Mouse (Mus musculus) embryonic facial prominence, embryonic 13.5 days (tissue): Measurements from ENCODE around the gene Gfer. TPM values are rescaled to one million over a fixed set of nuclear protein-coding genes. Genes with fewer than 3 reads are reported as not detected.
"Not testable (repeated sequence)": the region's sequence is repeated elsewhere in the genome, so short reads cannot be mapped to it uniquely, and the experiment has no call there.

ENCODE experiments used
- ATAC-seq: fragments of 200-750 bp; cut with Nextera tagmentation; 2 replicates; pipeline ENCODE4 v1.8.0; 2017; ENCODE audit warnings: low read depth; ENCODE audit not compliant: insufficient number of reproducible peaks, insufficient read depth, low FRiP score, low TSS enrichment
- H3K27ac ChIP-seq: fragments of 300-500 bp; sonication (generic); 2 replicates; pipeline ENCODE4 v1.5.1; 2015; ENCODE audit warnings: moderate library complexity, mild to moderate bottlenecking, inconsistent platforms
- H3K27me3 ChIP-seq: fragments of 300-500 bp; sonication (generic); 2 replicates; pipeline ENCODE4 v1.6.1; 2015; ENCODE audit warnings: mild to moderate bottlenecking, inconsistent platforms
- H3K36me3 ChIP-seq: fragments of 300-500 bp; sonication (generic); 2 replicates; pipeline ENCODE4 v1.6.1; 2015; ENCODE audit warnings: mild to moderate bottlenecking, inconsistent platforms
- H3K4me1 ChIP-seq: fragments of 300-500 bp; sonication (generic); 2 replicates; pipeline ENCODE4 v1.6.1; 2015; ENCODE audit warnings: inconsistent platforms
- H3K4me2 ChIP-seq: fragments of 300-500 bp; sonication (generic); 2 replicates; pipeline ENCODE4 v1.6.1; 2015; ENCODE audit warnings: moderate library complexity, mild to moderate bottlenecking, inconsistent platforms
- H3K4me3 ChIP-seq: fragments of 300-500 bp; sonication (generic); 2 replicates; pipeline ENCODE4 v1.5.1; 2015; ENCODE audit warnings: mild to moderate bottlenecking, inconsistent platforms
- H3K9ac ChIP-seq: fragments of 300-500 bp; sonication (generic); 2 replicates; pipeline ENCODE4 v1.6.1; 2015; ENCODE audit warnings: mild to moderate bottlenecking, inconsistent platforms
- H3K9me3 ChIP-seq: fragments of 300-500 bp; sonication (generic); 2 replicates; pipeline ENCODE4 v1.6.1; 2016; ENCODE audit warnings: inconsistent platforms
- WGBS: fragments of 180-500 bp; shearing (Covaris S2); methylation state at CpG from one replicate; pipeline ENCODE4 v1.1.7; 2015; ENCODE audit warnings: mixed read lengths; 5-methylcytosine and 5-hydroxymethylcytosine counted together
- polyA plus RNA-seq: library from polyadenylated mRNA; unstranded; fragments of >200 nt; fragmentation: Nextera tagmentation; extraction: Ambion mirVana; gene quantifications from 2 replicates; pipeline ENCODE4 v1.2.1, GENCODE M21; 2015

The Gfer gene
- polyA plus RNA-seq, 1 experiment from 2014 or later, result 43.8 TPM

GRCm38 (mm10) chr17:24721383-24721955 lies 25.5 kb upstream of the Gfer start:
- H3K9me3 ChIP-seq, H3K27me3 ChIP-seq, ATAC-seq, H3K27ac ChIP-seq: not testable (repeated sequence)
- peak overlapping the region; percentile 89 for H3K4me2 ChIP-seq
- 66% methylated on average over 7 of the region's 7 CpGs for WGBS
- H3K36me3 ChIP-seq, result peaks cover 37% of the 10 kb centered on the region
- H3K4me1 ChIP-seq, result peaks cover 32% of the 10 kb centered on the region
- H3K9ac ChIP-seq, result peak overlapping the region; percentile 73
- peak overlapping the region; percentile 91 for H3K4me3 ChIP-seq

- peaks cover 32% of the 10 kb centered on the region for H3K4me1 ChIP-seq
- WGBS, result 1% methylated on average over 11 of the region's 11 CpGs
- not testable (repeated sequence) for ATAC-seq, H3K27me3 ChIP-seq, H3K9me3 ChIP-seq
- H3K4me2 ChIP-seq, result peak overlapping the region; percentile 89
- H3K27ac ChIP-seq, result peak overlapping the region; percentile 83; the same call in 1 of the 2 replicates
- H3K36me3 ChIP-seq, result peaks cover 44% of the 10 kb centered on the region
- peak overlapping the region; percentile 97 for H3K9ac ChIP-seq
- H3K4me3 ChIP-seq, result peak overlapping the region; percentile 91
Observed at GRCm38 (mm10) chr17:24720616-24721015, 24.7 kb upstream of the Gfer start.

- Histone ChIP-seq H3K36me3 (peaks cover 49% of the 10 kb centered on the region), H3K4me3 (peak overlapping the region; percentile 91)
- WGBS, result under 1% methylated on average over 61 of the region's 61 CpGs
Observed at GRCm38 (mm10) chr17:24719494-24720222, 23.7 kb upstream of the Gfer start.

GRCm38 (mm10) chr17:24718938-24719337 lies 23.0 kb upstream of the Gfer start:
- H3K4me3 ChIP-seq, result peak overlapping the region; percentile 91
- H3K27ac ChIP-seq, result not testable (repeated sequence)
- WGBS, result 68% methylated on average over 5 of the region's 5 CpGs

More at GRCm38 (mm10) chr17:24719494-24720222, 23.7 kb upstream of the Gfer start:
- Histone ChIP-seq H3K4me1 (peaks cover 32% of the 10 kb centered on the region), H3K27ac (peak overlapping the region; percentile 83), H3K9me3 (no peaks in the 10 kb centered on the region), H3K4me2 (peak overlapping the region; percentile 89), H3K9ac (peak overlapping the region; percentile 97), H3K27me3 (no peaks in the 10 kb centered on the region)
- ATAC-seq, result peak; percentile 97

GRCm38 (mm10) chr17:24717943-24718342 lies 22.0 kb upstream of the Gfer start, which contains the start of the genes Rnf151 and Rps2:
Gene Rnf151, minus strand, starts transcription at chr17:24718063.
Gene Rps2, plus strand, starts transcription at chr17:24718116.
- Histone ChIP-seq H3K27me3 (no peaks in the 10 kb centered on the region), H3K4me1 (peaks cover 25% of the 10 kb centered on the region), H3K36me3 (peaks cover 49% of the 10 kb centered on the region), H3K4me3 (peak within 1 kb of the TSS; percentile 91), H3K4me2 (peak within 1 kb of the TSS; percentile 89), H3K9ac (peak within 1 kb of the TSS; percentile 97), H3K9me3 (no peaks in the 10 kb centered on the region), H3K27ac (no peak within 1 kb of the TSS)
- WGBS, result 84% methylated on average over 4 of the region's 4 CpGs
- no peak for ATAC-seq

More at GRCm38 (mm10) chr17:24718938-24719337, 23.0 kb upstream of the Gfer start:
- Histone ChIP-seq H3K36me3 (peaks cover 49% of the 10 kb centered on the region), H3K4me1 (peaks cover 32% of the 10 kb centered on the region), H3K9ac (peak overlapping the region; percentile 97), H3K4me2 (peak overlapping the region; percentile 89)
- H3K27me3 ChIP-seq, H3K9me3 ChIP-seq, ATAC-seq: not testable (repeated sequence)

- H3K4me1 ChIP-seq, result peaks cover 8% of the 10 kb centered on the region
- WGBS, result 94% methylated on average over 15 of the region's 15 CpGs
- no peaks in the 10 kb centered on the region for H3K27me3 ChIP-seq
- H3K9ac ChIP-seq, result no peak overlapping the region
- peaks cover 35% of the 10 kb centered on the region for H3K36me3 ChIP-seq
- H3K4me2 ChIP-seq, result no peak overlapping the region
- no peak for ATAC-seq
- H3K4me3 ChIP-seq, result no peak overlapping the region
- H3K27ac ChIP-seq, result no peak overlapping the region
- H3K9me3 ChIP-seq, result no peaks in the 10 kb centered on the region
Observed at GRCm38 (mm10) chr17:24716166-24716682, 20.3 kb upstream of the Gfer start.

- Histone ChIP-seq H3K9ac (no peak overlapping the region), H3K4me1 (peaks cover 6% of the 10 kb centered on the region), H3K36me3 (peaks cover 33% of the 10 kb centered on the region), H3K9me3 (no peaks in the 10 kb centered on the region), H3K27me3 (no peaks in the 10 kb centered on the region), H3K4me2 (no peak overlapping the region), H3K27ac (no peak overlapping the region), H3K4me3 (no peak overlapping the region)
- no peak for ATAC-seq
- 77% methylated on average over 6 of the region's 6 CpGs for WGBS
Observed at GRCm38 (mm10) chr17:24715556-24715955, 19.6 kb upstream of the Gfer start.

- 34% methylated on average over 2 of the region's 2 CpGs for WGBS
- no peak overlapping the region for H3K9ac ChIP-seq
- no peak for ATAC-seq
- H3K4me1 ChIP-seq, result peaks cover 21% of the 10 kb centered on the region
- H3K27ac ChIP-seq, result no peak overlapping the region
- H3K9me3 ChIP-seq, result no peaks in the 10 kb centered on the region
- H3K27me3 ChIP-seq, result no peaks in the 10 kb centered on the region
- H3K4me3 ChIP-seq, result no peak overlapping the region
- H3K4me2 ChIP-seq, result no peak overlapping the region
- peaks cover 19% of the 10 kb centered on the region for H3K36me3 ChIP-seq
Observed at GRCm38 (mm10) chr17:24708646-24709045, 12.7 kb upstream of the Gfer start.

- WGBS, result 4% methylated on average over 24 of the region's 24 CpGs
- H3K9me3 ChIP-seq, result no peaks in the 10 kb centered on the region
- H3K9ac ChIP-seq, result peak overlapping the region; percentile 81
- peak overlapping the region; percentile 78 for H3K27ac ChIP-seq
- peaks cover 22% of the 10 kb centered on the region for H3K36me3 ChIP-seq
- peak overlapping the region; percentile 76 for H3K4me3 ChIP-seq
- no peak for ATAC-seq
- no peaks in the 10 kb centered on the region for H3K27me3 ChIP-seq
- peak overlapping the region; percentile 78 for H3K4me2 ChIP-seq
- peaks cover 21% of the 10 kb centered on the region for H3K4me1 ChIP-seq
Observed at GRCm38 (mm10) chr17:24707801-24708425, 12.0 kb upstream of the Gfer start.

GRCm38 (mm10) chr17:24706982-24707800 lies 11.2 kb upstream of the Gfer start, which contains the start of gene Tbl3:
Gene Tbl3, minus strand, starts transcription at chr17:24707660.
- WGBS, result 3% methylated on average over 32 of the region's 32 CpGs

More at GRCm38 (mm10) chr17:24706982-24707800, 11.2 kb upstream of the Gfer start, which contains the start of gene Tbl3:
- peaks cover 21% of the 10 kb centered on the region for H3K4me1 ChIP-seq
- peak; percentile 80 for ATAC-seq
- H3K36me3 ChIP-seq, result peaks cover 30% of the 10 kb centered on the region
- H3K9ac ChIP-seq, result peak within 1 kb of the TSS; percentile 81
- H3K4me3 ChIP-seq, result peak within 1 kb of the TSS; percentile 76
- no peaks in the 10 kb centered on the region for H3K9me3 ChIP-seq
- no peaks in the 10 kb centered on the region for H3K27me3 ChIP-seq
- H3K4me2 ChIP-seq, result peak within 1 kb of the TSS; percentile 78
- peak within 1 kb of the TSS; percentile 78 for H3K27ac ChIP-seq
